7 mouse cellular contexts compared by ENCODE assay signal in genomic region chr12:118848496-118849202, GRCm38 (mm10). TPM values are rescaled to one million over a fixed set of nuclear protein-coding genes. Genes with fewer than 3 reads are reported as not detected.
DNase-seq lines count a peak whose midpoint lies in the region; ATAC-seq and TF ChIP-seq lines count a peak whose summit lies in the region.

No protein-coding gene starts in this region.

- WGBS in lung, postnatal 0 days, result under 1% methylated on average over 67 of the region's 80 CpGs
- WGBS in embryonic facial prominence, embryonic 15.5 days, result under 1% methylated on average over 80 of the region's 80 CpGs
- under 1% methylated on average over 56 of the region's 80 CpGs for WGBS in hindbrain, embryonic 16.5 days
- under 1% methylated on average over 73 of the region's 80 CpGs for WGBS in midbrain, embryonic 16.5 days

- no peak overlapping the region for H3K27ac ChIP-seq in lung, postnatal 0 days (ENCODE audit: low read length)
- no peak overlapping the region for H3K27ac ChIP-seq in embryonic facial prominence, embryonic 15.5 days (replicated peaks)
- H3K27ac ChIP-seq in hindbrain, embryonic 16.5 days (ENCODE audit: low read depth, low read length), result no peak overlapping the region; the same call in none of the 2 replicates
- H3K27ac ChIP-seq in midbrain, embryonic 16.5 days (ENCODE audit: low read length), result no peak overlapping the region; the same call in 1 of the 2 replicates

- no peak for DNase-seq in lung, postnatal 0 days (ENCODE audit: low spot score)
- DNase-seq in lung, postnatal 36 days, result no peak
- DNase-seq in right cerebral cortex, postnatal 4 days, result no peak
- DNase-seq in ovary, adult 18-20 months (ENCODE audit: low spot score), result no peak

- H3K4me1 ChIP-seq in lung, postnatal 0 days (ENCODE audit: insufficient read depth, low read depth, low read length), result no peaks in the 10 kb centered on the region
- peaks cover 25% of the 10 kb centered on the region for H3K4me1 ChIP-seq in embryonic facial prominence, embryonic 15.5 days
- peaks cover 10% of the 10 kb centered on the region for H3K4me1 ChIP-seq in hindbrain, embryonic 16.5 days (ENCODE audit: control insufficient read depth, insufficient read depth, low read depth, low read length)
- H3K4me1 ChIP-seq in midbrain, embryonic 16.5 days (ENCODE audit: control insufficient read depth, insufficient read depth, low read length), result peaks cover 15% of the 10 kb centered on the region

- H3K27me3 ChIP-seq in lung, postnatal 0 days (replicated peaks; ENCODE audit: insufficient read depth, low read length), result peaks cover 76% of the 10 kb centered on the region
- peaks cover 85% of the 10 kb centered on the region for H3K27me3 ChIP-seq in embryonic facial prominence, embryonic 15.5 days
- H3K27me3 ChIP-seq in hindbrain, embryonic 16.5 days (replicated peaks; ENCODE audit: control insufficient read depth, insufficient read depth, low read length), result peaks cover 39% of the 10 kb centered on the region
- H3K27me3 ChIP-seq in midbrain, embryonic 16.5 days (ENCODE audit: control insufficient read depth, insufficient read depth, low read depth, low read length), result peaks cover 52% of the 10 kb centered on the region

- H3K36me3 ChIP-seq in lung, postnatal 0 days (ENCODE audit: insufficient read depth, low read length), result no peaks in the 10 kb centered on the region
- H3K36me3 ChIP-seq in embryonic facial prominence, embryonic 15.5 days, result no peaks in the 10 kb centered on the region
- H3K36me3 ChIP-seq in hindbrain, embryonic 16.5 days (ENCODE audit: control insufficient read depth, insufficient read depth, low read length), result no peaks in the 10 kb centered on the region
- no peaks in the 10 kb centered on the region for H3K36me3 ChIP-seq in midbrain, embryonic 16.5 days (ENCODE audit: control insufficient read depth, insufficient read depth, low read length)

- peak overlapping the region; percentile 50 for H3K4me2 ChIP-seq in lung, postnatal 0 days (replicated peaks; ENCODE audit: low read depth, low read length)
- peak overlapping the region; percentile 47 for H3K4me2 ChIP-seq in embryonic facial prominence, embryonic 15.5 days (replicated peaks)
- H3K4me2 ChIP-seq in hindbrain, embryonic 16.5 days (ENCODE audit: low read length), result peak overlapping the region; percentile 40
- peak overlapping the region; percentile 46 for H3K4me2 ChIP-seq in midbrain, embryonic 16.5 days (ENCODE audit: low read length)

- H3K9me3 ChIP-seq in lung, postnatal 0 days (ENCODE audit: low read length), result no peaks in the 10 kb centered on the region
- no peaks in the 10 kb centered on the region for H3K9me3 ChIP-seq in embryonic facial prominence, embryonic 15.5 days (replicated peaks)
- no peaks in the 10 kb centered on the region for H3K9me3 ChIP-seq in hindbrain, embryonic 16.5 days (ENCODE audit: control insufficient read depth, low read length)
- H3K9me3 ChIP-seq in midbrain, embryonic 16.5 days (replicated peaks; ENCODE audit: control insufficient read depth, low read length, poor library complexity, severe bottlenecking), result no peaks in the 10 kb centered on the region

- TF ChIP-seq EP300 in lung, postnatal 0 days (IDR thresholded peaks at IDR 0.05), result no peak

- peak overlapping the region; percentile 32 for H3K4me3 ChIP-seq in lung, postnatal 0 days (ENCODE audit: low read depth, low read length)
- H3K4me3 ChIP-seq in embryonic facial prominence, embryonic 15.5 days (replicated peaks), result peak overlapping the region; percentile 42
- H3K4me3 ChIP-seq in hindbrain, embryonic 16.5 days (ENCODE audit: low read length), result peak overlapping the region; percentile 43
- peak overlapping the region; percentile 33 for H3K4me3 ChIP-seq in midbrain, embryonic 16.5 days (ENCODE audit: low read depth, low read length)

- ATAC-seq in lung, postnatal 0 days, result peak; percentile 37; the same call in 1 of the 2 replicates
- peak; percentile 56; the same call in 1 of the 2 replicates for ATAC-seq in embryonic facial prominence, embryonic 15.5 days (ENCODE audit: insufficient number of reproducible peaks, low FRiP score, low TSS enrichment, low read depth)
- ATAC-seq in hindbrain, embryonic 16.5 days, result peak; percentile 29
- ATAC-seq in midbrain, embryonic 16.5 days, result peak; percentile 38

- H3K9ac ChIP-seq in lung, postnatal 0 days (replicated peaks; ENCODE audit: low read depth), result no peak overlapping the region
- no peak overlapping the region for H3K9ac ChIP-seq in embryonic facial prominence, embryonic 15.5 days
- peak overlapping the region; percentile 33; the same call in 1 of the 2 replicates for H3K9ac ChIP-seq in hindbrain, embryonic 16.5 days (ENCODE audit: low read depth, low read length)
- H3K9ac ChIP-seq in midbrain, embryonic 16.5 days (ENCODE audit: low read depth, low read length), result peak overlapping the region; percentile 41

- TF ChIP-seq CTCF in lung, postnatal 0 days (IDR thresholded peaks at IDR 0.05), result peak; percentile 25; the same call in 1 of the 2 replicates

RNA-seq across cellular contexts. Expression of gene Sp8, which starts 2.5 kb away (rescaled TPM):
- polyA plus RNA-seq in lung, postnatal 0 days (2015; fragmentation: Nextera tagmentation; extraction: Ambion mirVana), result not detected in 2 replicates
- polyA plus RNA-seq in embryonic facial prominence, embryonic 15.5 days (2015; fragmentation: Nextera tagmentation; extraction: Ambion mirVana), result 4.0 and 4.8 TPM in 2 replicates
- 1.6 and 2.5 TPM in 2 replicates for polyA plus RNA-seq in hindbrain, embryonic 16.5 days (2015; fragmentation: Nextera tagmentation; extraction: Ambion mirVana)
- polyA plus RNA-seq in midbrain, embryonic 16.5 days (2015; fragmentation: Nextera tagmentation; extraction: Ambion mirVana), result 2.3 and 4.2 TPM in 2 replicates

Comparison
In these comparisons a context has a peak if more than half of its experiments do, and no peak if none do; other contexts are left out.
1. H3K9ac ChIP-seq: peak in hindbrain, embryonic 16.5 days (single experiment) and midbrain, embryonic 16.5 days (single experiment); none in lung, postnatal 0 days (single experiment) and embryonic facial prominence, embryonic 15.5 days (single experiment).
2. Peak in every context shown above with its lines, with median percentiles within 50 percentile points of each other: ATAC-seq, H3K4me2 ChIP-seq and H3K4me3 ChIP-seq.